Mouse (Mus musculus): ENCODE results near the gene Ruvbl1. TPM values are rescaled to one million over a fixed set of nuclear protein-coding genes. Genes with fewer than 3 reads are reported as not detected.

The Ruvbl1 gene
- polyA plus RNA-seq, 1 experiment from 2014 or later = 92.6 TPM

- Histone ChIP-seq H3K36me3 (ENCODE audit: control insufficient read depth, insufficient read depth, low read length) (peaks cover 18% of the 10 kb centered on the region), H3K27me3 (ENCODE audit: control insufficient read depth, insufficient read depth, low read depth, low read length) (no peaks in the 10 kb centered on the region), H3K9ac (ENCODE audit: low read depth, low read length) (no peak overlapping the region), H3K9me3 (replicated peaks; ENCODE audit: control insufficient read depth, low read length, poor library complexity, severe bottlenecking) (no peaks in the 10 kb centered on the region), H3K4me1 (ENCODE audit: control insufficient read depth, insufficient read depth, low read length) (no peaks in the 10 kb centered on the region), H3K4me2 (ENCODE audit: low read length) (no peak overlapping the region), H3K27ac (ENCODE audit: low read length) (no peak overlapping the region), H3K4me3 (ENCODE audit: low read depth, low read length) (no peak overlapping the region)
- 93% methylated on average over 7 of the region's 7 CpGs for WGBS
- no peak for ATAC-seq
These were observed 23.8 kb downstream of the Ruvbl1 start for GRCm38 (mm10) chr6:88489026-88489425.

- H3K27ac ChIP-seq (ENCODE audit: low read length) = no peak overlapping the region
- no peak overlapping the region for H3K4me3 ChIP-seq (ENCODE audit: low read depth, low read length)
- H3K9ac ChIP-seq (ENCODE audit: low read depth, low read length) = no peak overlapping the region
- no peaks in the 10 kb centered on the region for H3K27me3 ChIP-seq (ENCODE audit: control insufficient read depth, insufficient read depth, low read depth, low read length)
- no peak overlapping the region for H3K4me2 ChIP-seq (ENCODE audit: low read length)
- peaks cover 12% of the 10 kb centered on the region for H3K36me3 ChIP-seq (ENCODE audit: control insufficient read depth, insufficient read depth, low read length)
- WGBS = 87% methylated on average over 6 of the region's 6 CpGs
- H3K9me3 ChIP-seq (replicated peaks; ENCODE audit: control insufficient read depth, low read length, poor library complexity, severe bottlenecking) = no peaks in the 10 kb centered on the region
- H3K4me1 ChIP-seq (ENCODE audit: control insufficient read depth, insufficient read depth, low read length) = no peaks in the 10 kb centered on the region
- ATAC-seq = no peak
These were observed 24.6 kb downstream of the Ruvbl1 start for GRCm38 (mm10) chr6:88489834-88490233.

GRCm38 (mm10) chr6:88490629-88491354 lies 25.6 kb downstream of the Ruvbl1 start:
- no peaks in the 10 kb centered on the region for H3K27me3 ChIP-seq (ENCODE audit: control insufficient read depth, insufficient read depth, low read depth, low read length)
- no peak overlapping the region for H3K4me3 ChIP-seq (ENCODE audit: low read depth, low read length)
- H3K36me3 ChIP-seq (ENCODE audit: control insufficient read depth, insufficient read depth, low read length) = peaks cover 7% of the 10 kb centered on the region
- H3K9ac ChIP-seq (ENCODE audit: low read depth, low read length) = no peak overlapping the region
- WGBS = 92% methylated on average over 12 of the region's 12 CpGs
- no peak overlapping the region for H3K4me2 ChIP-seq (ENCODE audit: low read length)
- H3K9me3 ChIP-seq (replicated peaks; ENCODE audit: control insufficient read depth, low read length, poor library complexity, severe bottlenecking) = no peaks in the 10 kb centered on the region
- no peak overlapping the region for H3K27ac ChIP-seq (ENCODE audit: low read length)
- no peaks in the 10 kb centered on the region for H3K4me1 ChIP-seq (ENCODE audit: control insufficient read depth, insufficient read depth, low read length)
- ATAC-seq = no peak

GRCm38 (mm10) chr6:88493712-88494111 lies 28.5 kb downstream of the Ruvbl1 start:
- H3K4me2 ChIP-seq (ENCODE audit: low read length) = no peak overlapping the region

GRCm38 (mm10) chr6:88499481-88500404 lies 34.5 kb downstream of the Ruvbl1 start:
- Histone ChIP-seq H3K4me2 (ENCODE audit: low read length) (peak overlapping the region; percentile 87), H3K27me3 (ENCODE audit: control insufficient read depth, insufficient read depth, low read depth, low read length) (no peaks in the 10 kb centered on the region), H3K4me3 (ENCODE audit: low read depth, low read length) (peak overlapping the region; percentile 61), H3K4me1 (ENCODE audit: control insufficient read depth, insufficient read depth, low read length) (peaks cover 6% of the 10 kb centered on the region), H3K27ac (ENCODE audit: low read length) (peak overlapping the region; percentile 71), H3K9ac (ENCODE audit: low read depth, low read length) (peak overlapping the region; percentile 88), H3K36me3 (ENCODE audit: control insufficient read depth, insufficient read depth, low read length) (peaks cover 17% of the 10 kb centered on the region), H3K9me3 (replicated peaks; ENCODE audit: control insufficient read depth, low read length, poor library complexity, severe bottlenecking) (no peaks in the 10 kb centered on the region)
- 4% methylated on average over 51 of the region's 76 CpGs for WGBS
- ATAC-seq = peak; percentile 92

More at GRCm38 (mm10) chr6:88493712-88494111, 28.5 kb downstream of the Ruvbl1 start:
- H3K9me3 ChIP-seq (replicated peaks; ENCODE audit: control insufficient read depth, low read length, poor library complexity, severe bottlenecking) = no peaks in the 10 kb centered on the region
- H3K4me3 ChIP-seq (ENCODE audit: low read depth, low read length) = no peak overlapping the region
- no peak overlapping the region for H3K27ac ChIP-seq (ENCODE audit: low read length)
- no peaks in the 10 kb centered on the region for H3K27me3 ChIP-seq (ENCODE audit: control insufficient read depth, insufficient read depth, low read depth, low read length)
- no peak overlapping the region for H3K9ac ChIP-seq (ENCODE audit: low read depth, low read length)
- H3K36me3 ChIP-seq (ENCODE audit: control insufficient read depth, insufficient read depth, low read length) = peaks cover 3% of the 10 kb centered on the region
- no peak for ATAC-seq
- no peaks in the 10 kb centered on the region for H3K4me1 ChIP-seq (ENCODE audit: control insufficient read depth, insufficient read depth, low read length)
- 91% methylated on average over 6 of the region's 6 CpGs for WGBS

- no peaks in the 10 kb centered on the region for H3K27me3 ChIP-seq (ENCODE audit: control insufficient read depth, insufficient read depth, low read depth, low read length)
- peaks cover 6% of the 10 kb centered on the region for H3K4me1 ChIP-seq (ENCODE audit: control insufficient read depth, insufficient read depth, low read length)
- H3K9ac ChIP-seq (ENCODE audit: low read depth, low read length) = peak overlapping the region; percentile 88
- H3K4me2 ChIP-seq (ENCODE audit: low read length) = peak overlapping the region; percentile 87
- H3K27ac ChIP-seq (ENCODE audit: low read length) = peak overlapping the region; percentile 71; the same call in 1 of the 2 replicates
- H3K9me3 ChIP-seq (replicated peaks; ENCODE audit: control insufficient read depth, low read length, poor library complexity, severe bottlenecking) = no peaks in the 10 kb centered on the region
- ATAC-seq = peak; percentile 21; the same call in 1 of the 2 replicates
- 12% methylated on average over 3 of the region's 3 CpGs for WGBS
- H3K4me3 ChIP-seq (ENCODE audit: low read depth, low read length) = peak overlapping the region; percentile 61
- H3K36me3 ChIP-seq (ENCODE audit: control insufficient read depth, insufficient read depth, low read length) = peaks cover 23% of the 10 kb centered on the region
These were observed 35.2 kb downstream of the Ruvbl1 start for GRCm38 (mm10) chr6:88500405-88500767.

GRCm38 (mm10) chr6:88502030-88502970 lies 37.1 kb downstream of the Ruvbl1 start:
- no peak overlapping the region for H3K27ac ChIP-seq (ENCODE audit: low read length)
- 86% methylated on average over 13 of the region's 13 CpGs for WGBS

GRCm38 (mm10) chr6:88503044-88503443 lies 37.8 kb downstream of the Ruvbl1 start:
- no peak overlapping the region for H3K4me3 ChIP-seq (ENCODE audit: low read depth, low read length)
- no peaks in the 10 kb centered on the region for H3K27me3 ChIP-seq (ENCODE audit: control insufficient read depth, insufficient read depth, low read depth, low read length)
- 97% methylated on average over 4 of the region's 4 CpGs for WGBS
- H3K9me3 ChIP-seq (replicated peaks; ENCODE audit: control insufficient read depth, low read length, poor library complexity, severe bottlenecking) = no peaks in the 10 kb centered on the region
- no peak overlapping the region for H3K9ac ChIP-seq (ENCODE audit: low read depth, low read length)
- peaks cover 6% of the 10 kb centered on the region for H3K4me1 ChIP-seq (ENCODE audit: control insufficient read depth, insufficient read depth, low read length)
- peaks cover 49% of the 10 kb centered on the region for H3K36me3 ChIP-seq (ENCODE audit: control insufficient read depth, insufficient read depth, low read length)
- no peak overlapping the region for H3K4me2 ChIP-seq (ENCODE audit: low read length)
- H3K27ac ChIP-seq (ENCODE audit: low read length) = no peak overlapping the region
- ATAC-seq = no peak

More at GRCm38 (mm10) chr6:88502030-88502970, 37.1 kb downstream of the Ruvbl1 start:
- H3K27me3 ChIP-seq (ENCODE audit: control insufficient read depth, insufficient read depth, low read depth, low read length) = no peaks in the 10 kb centered on the region
- no peak overlapping the region for H3K4me2 ChIP-seq (ENCODE audit: low read length)
- H3K9ac ChIP-seq (ENCODE audit: low read depth, low read length) = no peak overlapping the region
- H3K4me3 ChIP-seq (ENCODE audit: low read depth, low read length) = no peak overlapping the region
- no peaks in the 10 kb centered on the region for H3K9me3 ChIP-seq (replicated peaks; ENCODE audit: control insufficient read depth, low read length, poor library complexity, severe bottlenecking)
- peaks cover 42% of the 10 kb centered on the region for H3K36me3 ChIP-seq (ENCODE audit: control insufficient read depth, insufficient read depth, low read length)
- peaks cover 6% of the 10 kb centered on the region for H3K4me1 ChIP-seq (ENCODE audit: control insufficient read depth, insufficient read depth, low read length)
- no peak for ATAC-seq
